Mouse (Mus musculus) CH12.LX (cell line): ENCODE data around the gene Lrp6. TPM values are rescaled to one million over a fixed set of nuclear protein-coding genes. Genes with fewer than 3 reads are reported as not detected.

Source experiments
- DNase-seq: peaks from one replicate; pipeline ENCODE4 v3.0.0-alpha.2; 2013; ENCODE audit errors: extremely low read depth
- H3K27ac ChIP-seq: 2 replicates; pipeline ENCODE4 v1.5.1; 2012; ENCODE audit warnings: low read depth, mild to moderate bottlenecking, control low read depth, moderate library complexity; ENCODE audit not compliant: insufficient read depth
- H3K27me3 ChIP-seq: replicated peaks from 2 replicates; pipeline ENCODE3; 2012; ENCODE audit warnings: inconsistent platforms
- H3K36me3 ChIP-seq, 2 experiments: replicated peaks in 1 of 2; 2 replicates each; pipeline versions ENCODE3 to v1.6.1; 2012; ENCODE audit warnings: inconsistent platforms in 1 of 2, low read length in 1 of 2, mild to moderate bottlenecking in 1 of 2, mixed read lengths in 1 of 2, moderate library complexity in 1 of 2; ENCODE audit not compliant: control insufficient read depth in 1 of 2, insufficient read depth in 1 of 2
- H3K4me1 ChIP-seq, 2 experiments: 2 replicates each; pipeline ENCODE4 v1.6.1; 2012; ENCODE audit warnings: inconsistent platforms in 1 of 2, moderate library complexity in 1 of 2; ENCODE audit not compliant: insufficient read depth in 2 of 2, control insufficient read depth in 1 of 2
- H3K4me2 ChIP-seq: 2 replicates; pipeline ENCODE4 v1.6.1; 2012; ENCODE audit warnings: low read depth, mild to moderate bottlenecking, control low read depth; ENCODE audit not compliant: poor library complexity, insufficient read depth, severe bottlenecking
- H3K4me3 ChIP-seq, 3 experiments: fragments of 150-350 bp in 1 of 3; sonication (generic) in 1 of 3; replicated peaks in 1 of 3; 2 replicates each; pipeline versions ENCODE3 to v1.5.1; 2011 to 2012; ENCODE audit warnings: low read depth in 2 of 3, low read length in 2 of 3, mild to moderate bottlenecking in 2 of 3, moderate library complexity in 2 of 3, control low read depth in 1 of 3, improper control_type of control experiment in 1 of 3, inconsistent platforms in 1 of 3, mixed read lengths in 1 of 3; ENCODE audit not compliant: poor library complexity in 1 of 3
- H3K79me2 ChIP-seq: replicated peaks from 2 replicates; pipeline ENCODE4 v1.6.1; 2012; ENCODE audit warnings: mild to moderate bottlenecking, moderate library complexity; ENCODE audit not compliant: control insufficient read depth, poor library complexity, insufficient read depth, severe bottlenecking; ENCODE audit errors: extremely low read depth
- H3K9ac ChIP-seq: 2 replicates; pipeline ENCODE4 v1.6.1; 2012; ENCODE audit warnings: low read depth, mild to moderate bottlenecking, control low read depth, moderate library complexity; ENCODE audit not compliant: insufficient read depth
- H3K9me3 ChIP-seq: replicated peaks from 2 replicates; pipeline ENCODE3; 2012; ENCODE audit warnings: low read length, inconsistent platforms, mixed read lengths
- CTCF ChIP-seq, 2 experiments: IDR thresholded peaks in 1 of 2; conservative IDR thresholded peaks in 1 of 2; 2 replicates each; pipeline ENCODE4 v1.5.1; 2011 to 2012; ENCODE audit warnings: low read depth in 2 of 2, low read length in 2 of 2, improper control_type of control experiment in 1 of 2, inconsistent platforms in 1 of 2, mild to moderate bottlenecking in 1 of 2, moderate library complexity in 1 of 2
- ETS1 ChIP-seq: conservative IDR thresholded peaks from 2 replicates; pipeline ENCODE4 v1.6.1; 2012; ENCODE audit warnings: low read depth, mild to moderate bottlenecking, inconsistent platforms, low read length, improper control_type of control experiment, moderate library complexity
- GABPA ChIP-seq: IDR thresholded peaks from 2 replicates; pipeline ENCODE4 v1.6.1; 2012; ENCODE audit warnings: low read depth, low read length, improper control_type of control experiment, inconsistent platforms; ENCODE audit not compliant: insufficient replicate concordance
- IRF4 ChIP-seq: IDR thresholded peaks from 2 replicates; pipeline ENCODE4 v1.6.1; 2014; ENCODE audit warnings: low read depth, mild to moderate bottlenecking, inconsistent platforms, low read length, improper control_type of control experiment
- JUN ChIP-seq: IDR thresholded peaks from 2 replicates; pipeline ENCODE4 v1.6.1; 2011; ENCODE audit warnings: low read depth, mild to moderate bottlenecking, low read length, improper control_type of control experiment, moderate library complexity; ENCODE audit not compliant: insufficient read depth
- KAT2A ChIP-seq: IDR thresholded peaks from 2 replicates; pipeline ENCODE4 v1.6.1; 2012; ENCODE audit warnings: low read length, improper control_type of control experiment, inconsistent platforms; ENCODE audit not compliant: insufficient replicate concordance
- MAX ChIP-seq: IDR thresholded peaks from 2 replicates; pipeline ENCODE4 v1.6.1; 2011; ENCODE audit warnings: low read length, improper control_type of control experiment
- MAZ ChIP-seq: IDR thresholded peaks from 2 replicates; pipeline ENCODE4 v1.6.1; 2012; ENCODE audit warnings: low read depth, mild to moderate bottlenecking, inconsistent platforms, low read length, improper control_type of control experiment, moderate library complexity
- MEF2A ChIP-seq: IDR thresholded peaks from 2 replicates; pipeline ENCODE4 v1.6.1; 2014; ENCODE audit warnings: low read depth, mild to moderate bottlenecking, inconsistent platforms, low read length, improper control_type of control experiment, borderline replicate concordance
- MXI1 ChIP-seq: IDR thresholded peaks from 2 replicates; pipeline ENCODE4 v1.6.1; 2011; ENCODE audit warnings: mild to moderate bottlenecking, low read depth, low read length, improper control_type of control experiment
- MYC ChIP-seq: IDR thresholded peaks from 2 replicates; pipeline ENCODE4 v1.6.1; 2011; ENCODE audit warnings: low read depth, mild to moderate bottlenecking, improper control_type of control experiment, low read length
- NELFE ChIP-seq: IDR thresholded peaks from 2 replicates; pipeline ENCODE4 v1.6.1; 2011; ENCODE audit warnings: low read depth, low read length, improper control_type of control experiment
- NRF1 ChIP-seq: IDR thresholded peaks from 2 replicates; pipeline ENCODE4 v1.6.1; 2014; ENCODE audit warnings: low read depth, mild to moderate bottlenecking, inconsistent platforms, low read length, improper control_type of control experiment, moderate library complexity
- POLR2A ChIP-seq: IDR thresholded peaks from 2 replicates; pipeline ENCODE4 v1.6.1; 2011; ENCODE audit warnings: low read depth, mild to moderate bottlenecking, improper control_type of control experiment, low read length
- POLR2AphosphoS2 ChIP-seq: IDR thresholded peaks from 2 replicates; pipeline ENCODE4 v1.6.1; 2011; ENCODE audit warnings: low read depth, low read length, improper control_type of control experiment
- RAD21 ChIP-seq: IDR thresholded peaks from 2 replicates; pipeline ENCODE4 v1.6.1; 2011; ENCODE audit warnings: low read depth, mild to moderate bottlenecking, low read length, improper control_type of control experiment, moderate library complexity
- RCOR1 ChIP-seq: conservative IDR thresholded peaks from 2 replicates; pipeline ENCODE4 v1.6.1; 2012; ENCODE audit warnings: low read depth, mild to moderate bottlenecking, inconsistent platforms, low read length, improper control_type of control experiment
- SIN3A ChIP-seq: IDR thresholded peaks from 2 replicates; pipeline ENCODE4 v1.6.1; 2012; ENCODE audit warnings: low read length, improper control_type of control experiment, inconsistent platforms
- SMC3 ChIP-seq: IDR thresholded peaks from 2 replicates; pipeline ENCODE4 v1.6.1; 2011; ENCODE audit warnings: low read depth, low read length, improper control_type of control experiment
- TCF12 ChIP-seq: IDR thresholded peaks from 2 replicates; pipeline ENCODE4 v1.6.1; 2014; ENCODE audit warnings: low read depth, mild to moderate bottlenecking, inconsistent platforms, low read length, improper control_type of control experiment
- USF2 ChIP-seq: conservative IDR thresholded peaks from 2 replicates; pipeline ENCODE4 v1.6.1; 2011; ENCODE audit warnings: low read depth, low read length, improper control_type of control experiment
- ZC3H11A ChIP-seq: IDR thresholded peaks from 2 replicates; pipeline ENCODE4 v1.6.1; 2012; ENCODE audit warnings: low read depth, mild to moderate bottlenecking, inconsistent platforms, low read length, improper control_type of control experiment
- ZKSCAN1 ChIP-seq: IDR thresholded peaks from 2 replicates; pipeline ENCODE4 v1.6.1; 2012; ENCODE audit warnings: low read depth, inconsistent platforms, low read length, improper control_type of control experiment, borderline replicate concordance
- ZNF384 ChIP-seq: IDR thresholded peaks from 2 replicates; pipeline ENCODE4 v1.6.1; 2012; ENCODE audit warnings: low read depth, low read length, improper control_type of control experiment, inconsistent platforms
- dilution Hi-C: fragments of 300-500 bp; cut with MboI; formaldehyde crosslinking; loops from 2 replicates; pipeline ENCODE4 v1.14.3; 2020; ENCODE audit warnings: low sequenced_read_pairs; ENCODE audit not compliant: extremely low pct_unique_long_range_greater_than_20kb, extremely low pct_ligation_motif_present
- in situ Hi-C: fragments of 300-500 bp; cut with MboI; formaldehyde crosslinking; loops from 3 replicates; pipeline ENCODE4 v1.14.3; 2019; ENCODE audit warnings: low sequenced_read_pairs, low pct_ligation_motif_present, low pct_unique_long_range_greater_than_20kb, mixed read lengths
- polyA plus RNA-seq: library from polyadenylated mRNA; unstranded; fragments of >175 nt; gene quantifications from 2 replicates; pipeline ENCODE4 v1.2.1, GENCODE M21; 2012; ENCODE audit warnings: low read depth; ENCODE audit not compliant: insufficient read length
- total RNA-seq, 2 experiments: library from RNA; depleted of rRNA; stranded (reverse); fragments of 300-350 nt in 1 of 2; fragments of >200 nt in 1 of 2; gene quantifications; 2 replicates each; pipeline ENCODE4 v1.2.3; 2012 to 2014

Lrp6 gene
- total and polyA plus RNA-seq, 3 experiments = 12.4 to 15.6 (median 13.3) TPM

DNA sequence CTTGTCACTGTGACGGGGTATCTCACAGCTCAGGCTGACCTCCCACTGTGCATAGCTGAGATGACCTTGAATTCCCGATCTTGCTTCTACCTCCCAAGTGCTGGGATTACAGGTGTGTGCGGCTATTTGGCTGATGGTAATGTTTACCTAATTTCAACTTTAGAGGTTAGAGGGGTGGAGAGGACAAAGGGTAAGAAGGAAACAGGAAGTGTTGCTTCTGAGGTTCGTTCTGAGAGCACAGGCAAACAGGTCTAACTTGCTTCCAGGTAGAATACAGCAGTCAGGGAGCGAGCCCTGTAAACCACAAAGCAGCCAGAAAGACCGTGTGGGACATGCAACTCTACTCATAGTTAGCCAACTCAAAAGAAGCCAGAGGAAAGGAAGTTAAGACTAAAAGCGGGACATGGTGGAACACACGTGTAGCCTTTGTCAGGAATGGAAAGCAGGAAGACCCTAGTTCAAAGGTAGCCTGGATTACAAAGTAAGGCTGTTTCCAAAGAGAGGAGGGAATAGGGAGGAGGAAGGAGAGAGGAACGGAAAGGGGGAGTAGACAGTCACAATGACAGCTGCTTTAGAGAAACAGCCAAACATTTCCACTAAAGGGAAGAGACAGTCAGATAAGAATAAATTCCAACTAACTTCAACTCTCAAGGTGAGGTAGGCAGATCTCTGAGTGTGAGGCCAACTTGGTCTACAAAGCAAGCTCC lies 123.4 kb downstream of the Lrp6 start:
- no peak for DNase-seq
- Histone ChIP-seq H3K27ac (no peak overlapping the region), H3K36me3 (peaks cover 4 to 25% of the 10 kb centered on the region in 2 experiments), H3K4me2 (no peak overlapping the region), H3K9ac (no peak overlapping the region), H3K4me1 (peaks cover 0 to 11% of the 10 kb centered on the region in 2 experiments; a peak in 1 of 4 replicates), H3K27me3 (no peaks in the 10 kb centered on the region), H3K4me3 (no peak overlapping the region), H3K79me2 (no peaks in the 10 kb centered on the region), H3K9me3 (peaks cover 4% of the 10 kb centered on the region)
- no peak for TF ChIP-seq NRF1
- in situ Hi-C loops = loop anchor here (25.0 kb wide), 1 partner anchor 419 kb away; no protein-coding TSS in a partner anchor
- dilution Hi-C loops = no loop called here

DNA sequence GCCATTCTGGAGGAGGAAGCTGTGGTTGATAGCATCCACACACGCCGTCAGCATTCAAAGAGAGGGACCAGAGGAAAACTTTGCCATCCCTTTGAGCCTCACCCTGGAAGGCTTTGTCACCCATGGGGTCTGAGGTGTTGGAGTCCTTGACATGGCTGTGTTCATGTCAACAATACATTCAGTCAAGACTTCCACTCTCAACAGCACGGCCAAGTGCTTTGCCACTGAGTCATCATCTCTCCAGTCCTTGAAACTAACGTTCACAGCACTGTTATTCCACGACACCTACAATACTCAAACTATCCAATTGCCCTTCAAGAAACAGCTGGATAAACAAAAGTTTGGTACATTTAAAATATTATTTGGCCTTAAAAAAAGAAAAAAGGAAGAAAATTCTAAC lies 124.5 kb downstream of the Lrp6 start:
- Histone ChIP-seq H3K79me2 (no peaks in the 10 kb centered on the region), H3K4me1 (peaks cover 0 to 11% of the 10 kb centered on the region in 2 experiments; a peak in 1 of 4 replicates), H3K9ac (no peak overlapping the region), H3K4me3 (no peak overlapping the region), H3K36me3 (peaks cover 4 to 22% of the 10 kb centered on the region in 2 experiments), H3K27ac (no peak overlapping the region), H3K27me3 (no peaks in the 10 kb centered on the region), H3K4me2 (no peak overlapping the region), H3K9me3 (peaks cover 4% of the 10 kb centered on the region)
- in situ Hi-C loops = loop anchor here (25.0 kb wide), 1 partner anchor 420 kb away; no protein-coding TSS in a partner anchor
- TF ChIP-seq GABPA (no peak), CTCF (conservative IDR thresholded peaks at IDR 0.05 in 1 of 2, IDR thresholded peaks at IDR 0.05 in 1 of 2; ENCODE audit: low read depth in 2 of 2, low read length in 2 of 2) (no peak), NELFE (no peak), ETS1 (no peak), RAD21 (no peak), ZC3H11A (no peak), USF2 (no peak), JUN (no peak), POLR2AphosphoS2 (no peak), POLR2A (no peak)
- dilution Hi-C loops = no loop called here
- no peak for DNase-seq

- no peak overlapping the region for H3K9ac ChIP-seq
- H3K27me3 ChIP-seq = no peaks in the 10 kb centered on the region
- H3K27ac ChIP-seq = no peak overlapping the region
- H3K79me2 ChIP-seq = no peaks in the 10 kb centered on the region
- no peak overlapping the region for H3K4me3 ChIP-seq
- H3K36me3 ChIP-seq = peaks cover 4 to 17% of the 10 kb centered on the region in 2 experiments
- in situ Hi-C loops = loop anchor here (25.0 kb wide), 1 partner anchor 421 kb away; no protein-coding TSS in a partner anchor
- TF ChIP-seq JUN (no peak), MAX (no peak), KAT2A (no peak), USF2 (no peak), ZC3H11A (no peak), IRF4 (no peak), ZNF384 (no peak), MEF2A (no peak), SMC3 (no peak), MYC (no peak), ZKSCAN1 (no peak), TCF12 (no peak), SIN3A (no peak), MAZ (no peak), MXI1 (no peak), POLR2AphosphoS2 (no peak), RCOR1 (no peak), CTCF (conservative IDR thresholded peaks at IDR 0.05 in 1 of 2, IDR thresholded peaks at IDR 0.05 in 1 of 2; ENCODE audit: low read depth in 2 of 2, low read length in 2 of 2) (no peak)
- H3K4me2 ChIP-seq = no peak overlapping the region
- peaks cover 0 to 14% of the 10 kb centered on the region in 2 experiments; a peak in 1 of 4 replicates for H3K4me1 ChIP-seq
- no peak for DNase-seq
- peaks cover 4% of the 10 kb centered on the region for H3K9me3 ChIP-seq
- dilution Hi-C loops = no loop called here
Observed at GRCm38 (mm10) chr6:134441716-134442115, 125.0 kb downstream of the Lrp6 start.
